Mouse (Mus musculus) liver, embryonic 13.5 days (tissue): Measurements from ENCODE around the gene Cyp51. TPM values are rescaled to one million over a fixed set of nuclear protein-coding genes. Genes with fewer than 3 reads are reported as not detected.
A peak's percentile ranks its signal among the peaks of the same experiment; 100 is the strongest.

Experiments used
- ATAC-seq: fragments of 200-750 bp; cut with Nextera tagmentation; 2 replicates; pipeline ENCODE4 v1.8.0; 2017; ENCODE audit warnings: low read depth, mild to moderate bottlenecking, moderate number of reproducible peaks, moderate library complexity
- DNase-seq: peaks from one replicate; pipeline ENCODE4 v3.0.0; 2022
- H3K27ac ChIP-seq: fragments of 300-500 bp; sonication (generic); 2 replicates; pipeline ENCODE4 v1.5.1; 2015; ENCODE audit warnings: moderate library complexity, mild to moderate bottlenecking, inconsistent platforms
- H3K27me3 ChIP-seq: fragments of 300-500 bp; sonication (generic); 2 replicates; pipeline ENCODE4 v1.6.1; 2015; ENCODE audit warnings: mild to moderate bottlenecking, inconsistent platforms
- H3K36me3 ChIP-seq: fragments of 300-500 bp; sonication (generic); 2 replicates; pipeline ENCODE4 v1.6.1; 2015; ENCODE audit warnings: mild to moderate bottlenecking, inconsistent platforms
- H3K4me1 ChIP-seq: fragments of 300-500 bp; sonication (generic); replicated peaks from 2 replicates; pipeline ENCODE4 v1.6.1; 2015; ENCODE audit warnings: inconsistent platforms
- H3K4me2 ChIP-seq: fragments of 300-500 bp; sonication (generic); 2 replicates; pipeline ENCODE4 v1.6.1; 2015; ENCODE audit warnings: inconsistent platforms, mild to moderate bottlenecking, moderate library complexity
- H3K4me3 ChIP-seq: fragments of 300-500 bp; sonication (generic); replicated peaks from 2 replicates; pipeline ENCODE4 v1.5.1; 2015; ENCODE audit warnings: mild to moderate bottlenecking, inconsistent platforms
- H3K9ac ChIP-seq: fragments of 300-500 bp; sonication (generic); 2 replicates; pipeline ENCODE4 v1.6.1; 2015; ENCODE audit warnings: mild to moderate bottlenecking, inconsistent platforms
- H3K9me3 ChIP-seq: fragments of 300-500 bp; sonication (generic); replicated peaks from 2 replicates; pipeline ENCODE4 v1.6.1; 2016; ENCODE audit warnings: inconsistent platforms
- WGBS: fragments of 180-500 bp; shearing (Covaris S2); methylation state at CpG from one replicate; pipeline ENCODE4 v1.1.7; 2015; ENCODE audit not compliant: insufficient replicate concordance; 5-methylcytosine and 5-hydroxymethylcytosine counted together
- polyA plus RNA-seq: library from polyadenylated mRNA; unstranded; fragments of >200 nt; fragmentation: Nextera tagmentation; extraction: Ambion mirVana; gene quantifications from 2 replicates; pipeline ENCODE4 v1.2.1, GENCODE M21; 2015

Cyp51 gene
- polyA plus RNA-seq, 1 experiment from 2014 or later: 46.9 TPM

- Histone ChIP-seq H3K4me2 (no peak overlapping the region), H3K9me3 (no peaks in the 10 kb centered on the region), H3K36me3 (peaks cover 52% of the 10 kb centered on the region), H3K27me3 (no peaks in the 10 kb centered on the region), H3K9ac (no peak overlapping the region), H3K4me3 (no peak overlapping the region), H3K4me1 (no peaks in the 10 kb centered on the region), H3K27ac (no peak overlapping the region)
- 73% methylated on average over 2 of the region's 2 CpGs for WGBS
- ATAC-seq: no peak
- no peak for DNase-seq
These were observed 23.0 kb downstream of the Cyp51 start for GRCm38 (mm10) chr5:4081513-4081912.

DNA sequence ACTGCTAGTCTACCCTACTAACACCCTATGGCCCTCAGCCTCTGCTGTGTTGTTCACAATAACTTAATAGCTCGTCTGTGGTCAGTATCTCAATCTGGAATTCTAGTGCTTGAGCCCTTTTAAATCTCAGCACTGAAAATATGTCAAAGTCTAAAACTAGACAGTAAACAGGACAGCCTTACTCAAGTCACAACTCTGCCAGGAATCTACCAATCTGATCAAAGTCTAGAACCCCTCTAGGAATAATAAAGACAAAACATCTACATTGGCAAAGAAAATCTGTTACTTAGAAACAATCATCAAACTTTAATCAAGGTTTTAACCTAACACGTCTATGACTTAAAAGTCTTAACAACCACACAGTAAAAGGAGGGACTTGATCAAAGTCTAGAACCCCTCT lies 23.7 kb downstream of the Cyp51 start:
- H3K27ac ChIP-seq: no peak overlapping the region
- WGBS: 57% methylated on average over 2 of the region's 2 CpGs
- no peaks in the 10 kb centered on the region for H3K4me1 ChIP-seq
- H3K9me3 ChIP-seq: no peaks in the 10 kb centered on the region
- DNase-seq (no peak), ATAC-seq (no peak)
- H3K27me3 ChIP-seq: no peaks in the 10 kb centered on the region
- no peak overlapping the region for H3K4me2 ChIP-seq
- peaks cover 49% of the 10 kb centered on the region for H3K36me3 ChIP-seq
- H3K9ac ChIP-seq: no peak overlapping the region
- no peak overlapping the region for H3K4me3 ChIP-seq

- no peaks in the 10 kb centered on the region for H3K4me1 ChIP-seq
- no peaks in the 10 kb centered on the region for H3K27me3 ChIP-seq
- ATAC-seq (no peak), DNase-seq (no peak)
- no peak overlapping the region for H3K4me2 ChIP-seq
- peaks cover 38% of the 10 kb centered on the region for H3K36me3 ChIP-seq
- H3K4me3 ChIP-seq: no peak overlapping the region
- 77% methylated on average over 3 of the region's 3 CpGs for WGBS
- H3K9ac ChIP-seq: no peak overlapping the region
- no peaks in the 10 kb centered on the region for H3K9me3 ChIP-seq
- no peak overlapping the region for H3K27ac ChIP-seq
These were observed 25.5 kb downstream of the Cyp51 start for GRCm38 (mm10) chr5:4079086-4079485.

- DNase-seq (no peak), ATAC-seq (no peak)
- WGBS: 72% methylated on average over 3 of the region's 3 CpGs
- Histone ChIP-seq H3K27ac (no peak overlapping the region), H3K27me3 (no peaks in the 10 kb centered on the region), H3K9ac (no peak overlapping the region), H3K9me3 (no peaks in the 10 kb centered on the region), H3K4me3 (no peak overlapping the region), H3K4me2 (no peak overlapping the region), H3K36me3 (peaks cover 53% of the 10 kb centered on the region), H3K4me1 (no peaks in the 10 kb centered on the region)
These were observed 37.3 kb downstream of the Cyp51 start for GRCm38 (mm10) chr5:4067203-4067602.

DNA sequence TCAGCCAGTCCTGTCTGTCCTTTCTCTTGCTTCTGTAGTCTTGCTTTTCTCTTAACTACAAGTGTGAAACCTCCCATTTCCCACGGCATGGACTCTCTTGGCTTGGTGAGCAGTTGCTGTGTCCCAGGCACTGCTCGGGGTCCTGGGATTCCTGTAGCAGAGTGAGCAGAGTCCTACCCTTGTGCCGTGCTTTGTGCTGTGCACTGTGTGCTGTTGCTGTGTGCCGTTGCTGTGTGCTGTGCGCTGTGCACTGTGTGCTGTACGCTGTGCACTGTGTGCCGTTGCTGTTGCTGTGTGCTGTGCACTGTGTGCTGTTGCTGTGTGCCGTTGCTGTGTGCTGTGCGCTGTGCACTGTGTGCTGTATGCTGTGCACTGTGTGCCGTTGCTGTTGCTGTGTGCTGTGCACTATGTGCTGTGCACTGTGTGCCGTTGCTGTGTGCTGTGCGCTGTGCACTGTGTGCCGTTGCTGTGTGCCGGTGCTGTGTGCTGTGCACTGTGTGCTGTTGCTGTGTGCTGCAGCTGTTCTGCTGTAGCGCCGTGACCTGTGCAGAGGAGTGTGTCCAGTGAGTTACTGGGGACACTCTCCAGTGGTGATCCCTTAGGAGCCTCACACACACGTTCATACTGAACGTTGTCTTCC lies 38.0 kb downstream of the Cyp51 start:
- WGBS: 79% methylated on average over 18 of the region's 18 CpGs
- no peaks in the 10 kb centered on the region for H3K27me3 ChIP-seq
- H3K9ac ChIP-seq: no peak overlapping the region
- H3K4me3 ChIP-seq: no peak overlapping the region
- H3K27ac ChIP-seq: no peak overlapping the region
- no peak for DNase-seq
- peaks cover 58% of the 10 kb centered on the region for H3K36me3 ChIP-seq
- H3K9me3 ChIP-seq: no peaks in the 10 kb centered on the region
- 0 out of 2 replicates have a peak, but pooled peaks have one; percentile 43 for ATAC-seq
- H3K4me2 ChIP-seq: no peak overlapping the region
- no peaks in the 10 kb centered on the region for H3K4me1 ChIP-seq

- DNase-seq (no peak), ATAC-seq (no peak)
- no peaks in the 10 kb centered on the region for H3K27me3 ChIP-seq
- no peak overlapping the region for H3K9ac ChIP-seq
- no peak overlapping the region for H3K4me2 ChIP-seq
- peaks cover 43% of the 10 kb centered on the region for H3K36me3 ChIP-seq
- no peaks in the 10 kb centered on the region for H3K4me1 ChIP-seq
- H3K9me3 ChIP-seq: no peaks in the 10 kb centered on the region
- no peak overlapping the region for H3K4me3 ChIP-seq
- 85% methylated on average over 8 of the region's 8 CpGs for WGBS
- H3K27ac ChIP-seq: no peak overlapping the region
These were observed 44.2 kb downstream of the Cyp51 start for GRCm38 (mm10) chr5:4060313-4060712.

GRCm38 (mm10) chr5:4040922-4041321 lies 63.6 kb downstream of the Cyp51 start:
- Histone ChIP-seq H3K27me3 (no peaks in the 10 kb centered on the region), H3K4me1 (no peaks in the 10 kb centered on the region), H3K4me2 (no peak overlapping the region), H3K4me3 (no peak overlapping the region), H3K27ac (no peak overlapping the region), H3K36me3 (peaks cover 40% of the 10 kb centered on the region), H3K9ac (no peak overlapping the region), H3K9me3 (no peaks in the 10 kb centered on the region)
- DNase-seq (no peak), ATAC-seq (no peak)
- WGBS: 67% methylated on average over 2 of the region's 2 CpGs

DNA sequence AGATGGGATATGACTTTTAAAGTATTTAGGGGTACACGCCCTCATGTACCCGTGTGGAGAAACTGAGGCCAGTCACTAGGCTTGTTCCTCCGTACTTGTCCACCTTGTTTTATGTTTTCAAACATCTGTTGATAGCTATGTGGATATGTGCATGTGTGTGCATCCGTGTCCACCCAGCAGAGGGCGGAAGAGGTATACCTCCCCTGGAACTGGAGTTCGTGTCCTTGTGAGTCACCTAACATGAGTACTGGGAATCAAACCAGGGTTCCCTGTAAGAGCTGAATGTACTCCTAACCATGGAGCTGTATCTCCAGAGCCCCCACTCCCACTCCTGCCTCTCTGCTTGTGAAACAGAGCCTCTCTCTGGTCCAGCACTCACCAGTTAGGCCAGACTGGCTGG lies 64.2 kb downstream of the Cyp51 start:
- Histone ChIP-seq H3K4me2 (no peak overlapping the region), H3K9me3 (no peaks in the 10 kb centered on the region), H3K27me3 (no peaks in the 10 kb centered on the region), H3K4me3 (no peak overlapping the region), H3K9ac (no peak overlapping the region), H3K36me3 (peaks cover 42% of the 10 kb centered on the region), H3K27ac (no peak overlapping the region), H3K4me1 (no peaks in the 10 kb centered on the region)
- 75% methylated on average over 6 of the region's 6 CpGs for WGBS
- DNase-seq (no peak), ATAC-seq (no peak)

GRCm38 (mm10) chr5:4039351-4039750 lies 65.2 kb downstream of the Cyp51 start:
- 77% methylated on average over 8 of the region's 8 CpGs for WGBS
- no peak overlapping the region for H3K4me2 ChIP-seq

GRCm38 (mm10) chr5:4036686-4037085 lies 67.9 kb downstream of the Cyp51 start:
- Histone ChIP-seq H3K4me1 (no peaks in the 10 kb centered on the region), H3K4me3 (no peak overlapping the region), H3K36me3 (peaks cover 35% of the 10 kb centered on the region), H3K27me3 (no peaks in the 10 kb centered on the region), H3K27ac (no peak overlapping the region), H3K4me2 (no peak overlapping the region), H3K9me3 (no peaks in the 10 kb centered on the region), H3K9ac (no peak overlapping the region)
- 76% methylated on average over 9 of the region's 9 CpGs for WGBS
- DNase-seq (no peak), ATAC-seq (no peak)

More at GRCm38 (mm10) chr5:4039351-4039750, 65.2 kb downstream of the Cyp51 start:
- Histone ChIP-seq H3K27ac (no peak overlapping the region), H3K9me3 (no peaks in the 10 kb centered on the region), H3K36me3 (peaks cover 44% of the 10 kb centered on the region), H3K4me3 (no peak overlapping the region), H3K4me1 (no peaks in the 10 kb centered on the region), H3K27me3 (no peaks in the 10 kb centered on the region), H3K9ac (no peak overlapping the region)
- ATAC-seq: no peak
- DNase-seq: no peak

- H3K9ac ChIP-seq: no peak overlapping the region
- H3K4me3 ChIP-seq: no peak overlapping the region
- H3K4me2 ChIP-seq: no peak overlapping the region
- 41% methylated on average over 4 of the region's 4 CpGs for WGBS
- H3K4me1 ChIP-seq: no peaks in the 10 kb centered on the region
- ATAC-seq (no peak), DNase-seq (no peak)
- no peaks in the 10 kb centered on the region for H3K27me3 ChIP-seq
- peaks cover 27% of the 10 kb centered on the region for H3K36me3 ChIP-seq
- no peaks in the 10 kb centered on the region for H3K9me3 ChIP-seq
- H3K27ac ChIP-seq: no peak overlapping the region
These were observed 72.7 kb downstream of the Cyp51 start for GRCm38 (mm10) chr5:4031846-4032245.
